Mouse (Mus musculus): ENCODE data around the gene Shmt2. TPM values are rescaled to one million over a fixed set of nuclear protein-coding genes. Genes with fewer than 3 reads are reported as not detected.

Shmt2 gene
- polyA plus RNA-seq, 1 experiment from 2014 or later: 70.4 TPM

GRCm38 (mm10) chr10:127557397-127557796 is 35.2 kb upstream of the Shmt2 start:
- no peaks in the 10 kb centered on the region for H3K27me3 ChIP-seq (ENCODE audit: control insufficient read depth, insufficient read depth, low read length)
- no peak overlapping the region for H3K4me3 ChIP-seq (ENCODE audit: low read depth, low read length)
- H3K9ac ChIP-seq (ENCODE audit: low read depth, low read length): no peak overlapping the region
- no peaks in the 10 kb centered on the region for H3K9me3 ChIP-seq (ENCODE audit: control insufficient read depth, low read length)
- peaks cover 53% of the 10 kb centered on the region for H3K36me3 ChIP-seq (ENCODE audit: control insufficient read depth, insufficient read depth, low read length)
- DNase-seq (ENCODE audit: low spot score): peak; percentile 28
- no peaks in the 10 kb centered on the region for H3K4me1 ChIP-seq (replicated peaks; ENCODE audit: control insufficient read depth, insufficient read depth, low read length)
- no peak overlapping the region for H3K4me2 ChIP-seq (replicated peaks; ENCODE audit: low read depth, low read length)
- no peak overlapping the region for H3K27ac ChIP-seq (ENCODE audit: low read depth, low read length)
- whole genome bisulfite sequencing: 91% methylated on average over 13 of the region's 13 CpGs
- ATAC-seq (ENCODE audit: low FRiP score): no peak

- no peaks in the 10 kb centered on the region for H3K4me1 ChIP-seq (replicated peaks; ENCODE audit: control insufficient read depth, insufficient read depth, low read length)
- DNase-seq (ENCODE audit: low spot score) (peak; percentile 63), ATAC-seq (ENCODE audit: low FRiP score) (peak; percentile 51)
- H3K4me3 ChIP-seq (ENCODE audit: low read depth, low read length): no peak overlapping the region
- 72% methylated on average over 18 of the region's 18 CpGs for WGBS
- no peak overlapping the region for H3K9ac ChIP-seq (ENCODE audit: low read depth, low read length)
- no peak overlapping the region for H3K4me2 ChIP-seq (replicated peaks; ENCODE audit: low read depth, low read length)
- H3K36me3 ChIP-seq (ENCODE audit: control insufficient read depth, insufficient read depth, low read length): peaks cover 51% of the 10 kb centered on the region
- H3K9me3 ChIP-seq (ENCODE audit: control insufficient read depth, low read length): no peaks in the 10 kb centered on the region
- no peak overlapping the region for H3K27ac ChIP-seq (ENCODE audit: low read depth, low read length)
- no peaks in the 10 kb centered on the region for H3K27me3 ChIP-seq (ENCODE audit: control insufficient read depth, insufficient read depth, low read length)
Observed at GRCm38 (mm10) chr10:127555703-127556102, 33.5 kb upstream of the Shmt2 start.

DNA sequence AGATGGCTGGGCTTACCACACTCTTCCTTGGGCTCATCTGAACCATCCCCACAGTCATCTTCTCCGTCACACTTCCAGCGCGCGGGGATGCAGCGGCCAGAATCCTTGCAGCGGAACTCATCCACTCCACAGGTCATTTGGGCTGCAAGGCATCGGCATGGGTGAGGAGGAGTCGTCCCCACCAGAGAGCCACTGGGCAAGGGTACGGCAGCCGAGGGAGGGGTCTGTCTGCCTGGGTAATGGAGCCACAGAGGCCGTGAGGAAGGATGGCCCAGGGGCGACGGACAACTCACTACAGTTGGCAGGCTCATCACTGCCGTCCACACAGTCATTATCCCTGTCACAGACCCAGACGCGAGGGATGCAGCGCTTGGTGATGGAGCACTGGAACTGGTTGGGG is 27.6 kb upstream of the Shmt2 start:
- WGBS: 90% methylated on average over 17 of the region's 17 CpGs
- Histone ChIP-seq H3K4me2 (replicated peaks; ENCODE audit: low read depth, low read length) (no peak overlapping the region), H3K36me3 (ENCODE audit: control insufficient read depth, insufficient read depth, low read length) (peaks cover 33% of the 10 kb centered on the region), H3K9ac (ENCODE audit: low read depth, low read length) (no peak overlapping the region), H3K4me3 (ENCODE audit: low read depth, low read length) (no peak overlapping the region), H3K4me1 (replicated peaks; ENCODE audit: control insufficient read depth, insufficient read depth, low read length) (no peaks in the 10 kb centered on the region), H3K27ac (ENCODE audit: low read depth, low read length) (no peak overlapping the region), H3K27me3 (ENCODE audit: control insufficient read depth, insufficient read depth, low read length) (no peaks in the 10 kb centered on the region), H3K9me3 (ENCODE audit: control insufficient read depth, low read length) (no peaks in the 10 kb centered on the region)
- DNase-seq (ENCODE audit: low spot score) (no peak), ATAC-seq (ENCODE audit: low FRiP score) (no peak)

GRCm38 (mm10) chr10:127548236-127548635 is 26.0 kb upstream of the Shmt2 start:
- no peak for DNase-seq (ENCODE audit: low spot score)
- H3K27me3 ChIP-seq (ENCODE audit: control insufficient read depth, insufficient read depth, low read length): no peaks in the 10 kb centered on the region
- H3K27ac ChIP-seq (ENCODE audit: low read depth, low read length): no peak overlapping the region
- ATAC-seq (ENCODE audit: low FRiP score): no peak
- no peak overlapping the region for H3K9ac ChIP-seq (ENCODE audit: low read depth, low read length)
- H3K4me2 ChIP-seq (replicated peaks; ENCODE audit: low read depth, low read length): no peak overlapping the region
- no peak overlapping the region for H3K4me3 ChIP-seq (ENCODE audit: low read depth, low read length)
- WGBS: 96% methylated on average over 15 of the region's 15 CpGs
- no peaks in the 10 kb centered on the region for H3K4me1 ChIP-seq (replicated peaks; ENCODE audit: control insufficient read depth, insufficient read depth, low read length)
- H3K36me3 ChIP-seq (ENCODE audit: control insufficient read depth, insufficient read depth, low read length): peaks cover 28% of the 10 kb centered on the region
- H3K9me3 ChIP-seq (ENCODE audit: control insufficient read depth, low read length): no peaks in the 10 kb centered on the region

- H3K36me3 ChIP-seq (ENCODE audit: control insufficient read depth, insufficient read depth, low read length): peaks cover 27% of the 10 kb centered on the region
- H3K27ac ChIP-seq (ENCODE audit: low read depth, low read length): no peak overlapping the region
- H3K27me3 ChIP-seq (ENCODE audit: control insufficient read depth, insufficient read depth, low read length): no peaks in the 10 kb centered on the region
- WGBS: 92% methylated on average over 7 of the region's 7 CpGs
- ATAC-seq (ENCODE audit: low FRiP score): no peak
- no peak overlapping the region for H3K9ac ChIP-seq (ENCODE audit: low read depth, low read length)
- H3K4me2 ChIP-seq (replicated peaks; ENCODE audit: low read depth, low read length): no peak overlapping the region
- no peaks in the 10 kb centered on the region for H3K4me1 ChIP-seq (replicated peaks; ENCODE audit: control insufficient read depth, insufficient read depth, low read length)
- DNase-seq (ENCODE audit: low spot score): peak; percentile 26
- no peak overlapping the region for H3K4me3 ChIP-seq (ENCODE audit: low read depth, low read length)
- no peaks in the 10 kb centered on the region for H3K9me3 ChIP-seq (ENCODE audit: control insufficient read depth, low read length)
Observed at GRCm38 (mm10) chr10:127546505-127546904, 24.3 kb upstream of the Shmt2 start.

DNA sequence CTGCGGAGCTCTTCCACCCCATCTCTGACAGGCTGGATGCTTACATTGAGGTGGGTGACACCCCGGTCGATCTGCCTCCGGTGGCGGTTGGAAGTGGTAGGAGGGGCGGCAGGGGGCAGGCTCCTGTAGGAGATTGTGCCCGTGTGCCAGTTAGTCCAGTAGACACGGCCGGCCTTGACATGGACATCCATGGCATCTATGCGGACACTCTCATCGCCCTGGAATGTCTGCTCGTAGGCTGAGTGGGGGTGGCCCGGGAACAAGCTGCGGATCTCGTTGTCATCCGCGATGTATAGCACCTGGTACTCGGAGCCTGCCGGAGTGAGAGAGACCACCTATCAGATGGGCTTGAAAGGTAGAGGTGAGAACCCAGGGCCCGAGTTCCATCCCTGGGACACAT is 22.1 kb upstream of the Shmt2 start:
- Histone ChIP-seq H3K27ac (ENCODE audit: low read depth, low read length) (no peak overlapping the region), H3K27me3 (ENCODE audit: control insufficient read depth, insufficient read depth, low read length) (no peaks in the 10 kb centered on the region), H3K9me3 (ENCODE audit: control insufficient read depth, low read length) (no peaks in the 10 kb centered on the region), H3K36me3 (ENCODE audit: control insufficient read depth, insufficient read depth, low read length) (peaks cover 20% of the 10 kb centered on the region), H3K4me1 (replicated peaks; ENCODE audit: control insufficient read depth, insufficient read depth, low read length) (no peaks in the 10 kb centered on the region), H3K9ac (ENCODE audit: low read depth, low read length) (no peak overlapping the region), H3K4me3 (ENCODE audit: low read depth, low read length) (no peak overlapping the region), H3K4me2 (replicated peaks; ENCODE audit: low read depth, low read length) (no peak overlapping the region)
- 96% methylated on average over 20 of the region's 20 CpGs for WGBS
- DNase-seq (ENCODE audit: low spot score) (no peak), ATAC-seq (ENCODE audit: low FRiP score) (no peak)

DNA sequence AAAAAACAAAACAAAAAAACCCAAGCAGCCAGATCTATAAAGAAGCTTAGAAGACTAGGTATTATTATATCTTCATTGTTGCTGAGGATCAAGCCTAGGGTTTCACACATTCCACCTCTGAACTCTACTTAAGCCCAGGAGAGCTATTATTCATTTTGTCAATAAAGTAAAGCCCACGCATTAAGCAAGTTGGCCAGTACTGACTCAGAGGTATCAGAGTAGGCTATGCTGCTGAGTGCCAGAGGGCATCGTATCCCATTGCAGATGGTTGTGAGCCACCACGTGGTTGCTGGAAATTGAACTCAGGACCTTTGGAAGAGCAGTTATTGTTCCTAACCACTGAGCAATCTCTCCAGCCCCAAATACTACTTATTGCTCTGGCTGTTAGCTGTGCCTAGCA is 21.7 kb upstream of the Shmt2 start:
- Histone ChIP-seq H3K4me1 (replicated peaks; ENCODE audit: control insufficient read depth, insufficient read depth, low read length) (no peaks in the 10 kb centered on the region), H3K4me3 (ENCODE audit: low read depth, low read length) (no peak overlapping the region), H3K27ac (ENCODE audit: low read depth, low read length) (no peak overlapping the region), H3K27me3 (ENCODE audit: control insufficient read depth, insufficient read depth, low read length) (no peaks in the 10 kb centered on the region), H3K9me3 (ENCODE audit: control insufficient read depth, low read length) (no peaks in the 10 kb centered on the region), H3K36me3 (ENCODE audit: control insufficient read depth, insufficient read depth, low read length) (peaks cover 20% of the 10 kb centered on the region), H3K4me2 (replicated peaks; ENCODE audit: low read depth, low read length) (no peak overlapping the region), H3K9ac (ENCODE audit: low read depth, low read length) (no peak overlapping the region)
- WGBS: 82% methylated on average over 3 of the region's 3 CpGs
- ATAC-seq (ENCODE audit: low FRiP score): no peak
- no peak for DNase-seq (ENCODE audit: low spot score)

GRCm38 (mm10) chr10:127542720-127543119 is 20.5 kb upstream of the Shmt2 start:
- 37% methylated on average over 6 of the region's 6 CpGs for WGBS
- H3K9ac ChIP-seq (ENCODE audit: low read depth, low read length): no peak overlapping the region
- H3K36me3 ChIP-seq (ENCODE audit: control insufficient read depth, insufficient read depth, low read length): peaks cover 18% of the 10 kb centered on the region
- no peak for DNase-seq (ENCODE audit: low spot score)
- H3K4me3 ChIP-seq (ENCODE audit: low read depth, low read length): no peak overlapping the region
- H3K27me3 ChIP-seq (ENCODE audit: control insufficient read depth, insufficient read depth, low read length): no peaks in the 10 kb centered on the region
- H3K4me1 ChIP-seq (replicated peaks; ENCODE audit: control insufficient read depth, insufficient read depth, low read length): no peaks in the 10 kb centered on the region
- H3K4me2 ChIP-seq (replicated peaks; ENCODE audit: low read depth, low read length): no peak overlapping the region
- no peak for ATAC-seq (ENCODE audit: low FRiP score)
- no peaks in the 10 kb centered on the region for H3K9me3 ChIP-seq (ENCODE audit: control insufficient read depth, low read length)
- H3K27ac ChIP-seq (ENCODE audit: low read depth, low read length): no peak overlapping the region

- no peak for ATAC-seq (ENCODE audit: low FRiP score)
- Histone ChIP-seq H3K4me1 (replicated peaks; ENCODE audit: control insufficient read depth, insufficient read depth, low read length) (no peaks in the 10 kb centered on the region), H3K9ac (ENCODE audit: low read depth, low read length) (no peak overlapping the region), H3K27ac (ENCODE audit: low read depth, low read length) (no peak overlapping the region), H3K36me3 (ENCODE audit: control insufficient read depth, insufficient read depth, low read length) (peaks cover 18% of the 10 kb centered on the region), H3K27me3 (ENCODE audit: control insufficient read depth, insufficient read depth, low read length) (no peaks in the 10 kb centered on the region), H3K4me3 (ENCODE audit: low read depth, low read length) (no peak overlapping the region), H3K9me3 (ENCODE audit: control insufficient read depth, low read length) (no peaks in the 10 kb centered on the region), H3K4me2 (replicated peaks; ENCODE audit: low read depth, low read length) (no peak overlapping the region)
- DNase-seq (ENCODE audit: low spot score): no peak
- 80% methylated on average over 13 of the region's 13 CpGs for WGBS
Observed at GRCm38 (mm10) chr10:127542084-127542483, 19.8 kb upstream of the Shmt2 start.

Data from hindbrain, embryonic 11.5 days (tissue).